Mouse (Mus musculus) bone marrow, adult 2 months (tissue): ENCODE results near the gene Rgs3.

Experiments used
- CTCF ChIP-seq: fragments of 200-500 bp; IDR thresholded peaks from 2 replicates; pipeline ENCODE4 v1.5.1; 2011; ENCODE audit warnings: low read length, control low read depth; ENCODE audit not compliant: control insufficient read depth, insufficient read depth
- POLR2A ChIP-seq: fragments of 200-500 bp; IDR thresholded peaks from 2 replicates; pipeline ENCODE4 v1.6.1; 2011; ENCODE audit warnings: low read depth, mild to moderate bottlenecking, control low read depth, low read length, borderline replicate concordance; ENCODE audit not compliant: control insufficient read depth

- no peak for TF ChIP-seq CTCF
- TF ChIP-seq POLR2A = no peak
Observed at GRCm38 (mm10) chr4:62669094-62670071, 109.7 kb downstream of the Rgs3 start.
